Mouse (Mus musculus) gastrocnemius, postnatal 10 days (tissue): ENCODE measurements around the gene Hist1h2bn. TPM values are rescaled to one million over a fixed set of nuclear protein-coding genes. Genes with fewer than 3 reads are reported as not detected.
"Not testable (repeated sequence)": the region's sequence is repeated elsewhere in the genome, so short reads cannot be mapped to it uniquely, and the experiment has no call there.

Experiments
- DNase-seq: peaks from one replicate; pipeline ENCODE4 v3.0.0; 2021; ENCODE audit warnings: mixed read lengths
- microRNA-seq, 2 experiments: library from miRNA; unstranded; fragments of <30 nt; microRNA quantifications; one replicate each; pipeline ENCODE4 v1.2.0; 2021
- total RNA-seq, 2 experiments: library from RNA; stranded (reverse); gene quantifications; 2 replicates each; pipeline ENCODE4 v1.2.3; 2021

Gene Hist1h2bn
- total RNA-seq, 2 experiments from 2014 or later: 94.7 to 110 TPM

- no peak for DNase-seq
Measured at GRCm38 (mm10) chr13:21781639-21782038, 27.7 kb downstream of the Hist1h2bn start.

GRCm38 (mm10) chr13:21782361-21783254, 28.7 kb downstream of the Hist1h2bn start:
- not testable (repeated sequence) for DNase-seq

- DNase-seq: peak; percentile 8
Measured at GRCm38 (mm10) chr13:21783255-21783617, 29.3 kb downstream of the Hist1h2bn start, which contains the start of gene Hist1h3i. Hist1h3i (minus strand) TSS chr13:21783370.

- no peak for DNase-seq
Measured at GRCm38 (mm10) chr13:21783734-21784161, 29.8 kb downstream of the Hist1h2bn start.

- DNase-seq: no peak
Measured at GRCm38 (mm10) chr13:21784311-21784710, 30.4 kb downstream of the Hist1h2bn start.

- no peak for DNase-seq
Measured at GRCm38 (mm10) chr13:21786189-21786898, 32.4 kb downstream of the Hist1h2bn start.

- DNase-seq: peak; percentile 69
Measured at GRCm38 (mm10) chr13:21786899-21787629, 33.1 kb downstream of the Hist1h2bn start, which contains the start of the genes Hist1h2an and Hist1h2bp. Hist1h2an (minus strand) TSS chr13:21787218. Hist1h2bp (plus strand) TSS chr13:21787461.

GRCm38 (mm10) chr13:21787760-21788593, 34.1 kb downstream of the Hist1h2bn start:
- no peak for DNase-seq

- no peak for DNase-seq
Measured at GRCm38 (mm10) chr13:21789925-21790324, 36.0 kb downstream of the Hist1h2bn start.

GRCm38 (mm10) chr13:21790601-21791283, 36.8 kb downstream of the Hist1h2bn start:
- no peak for DNase-seq

GRCm38 (mm10) chr13:21795584-21795983, 41.7 kb downstream of the Hist1h2bn start:
- DNase-seq: no peak

- DNase-seq: not testable (repeated sequence)
Measured at GRCm38 (mm10) chr13:21797163-21797562, 43.2 kb downstream of the Hist1h2bn start.

- not testable (repeated sequence) for DNase-seq
Measured at GRCm38 (mm10) chr13:21803058-21803457, 49.1 kb downstream of the Hist1h2bn start.

Small RNAs within 50 kb of the gene (microRNA-seq; reads per million reads assigned to microRNA genes)
- gene Gm44346: 0 reads per million in 2 experiments
- 0 reads per million in 2 experiments for gene Gm44357
- 0 reads per million in 2 experiments for gene Gm44367
- gene Gm44454: 0 reads per million in 2 experiments

Other genes starting within 250 kb of the Hist1h2bn start
- gene Zkscan8, start 223.0 kb upstream of the Hist1h2bn start, total RNA-seq: 10 to 100 TPM in 1 of 2 experiments, 1 to 10 TPM in 1; 8.0 to 11.4 TPM
- gene Olfr1366, start 211.3 kb upstream of the Hist1h2bn start, total RNA-seq: not detected
- gene Olfr1535, start 194.2 kb upstream of the Hist1h2bn start, total RNA-seq: not detected
- gene Olfr1364, start 172.4 kb upstream of the Hist1h2bn start, total RNA-seq: not detected
- gene Olfr1362, start 140.1 kb upstream of the Hist1h2bn start, total RNA-seq: not detected
- not detected for gene Olfr11, start 111.6 kb upstream of the Hist1h2bn start, total RNA-seq
- gene Olfr1361, start 90.7 kb upstream of the Hist1h2bn start, total RNA-seq: not detected
- gene Olfr1360, start 76.7 kb upstream of the Hist1h2bn start, total RNA-seq: not detected
- not detected for gene Olfr1359, start 56.0 kb upstream of the Hist1h2bn start, total RNA-seq
- 100 to 1,000 TPM; 184 to 186 TPM for gene Hist1h2bl, start 38.0 kb upstream of the Hist1h2bn start, total RNA-seq
- gene Hist1h2ai, start 37.7 kb upstream of the Hist1h2bn start, total RNA-seq: 100 to 1,000 TPM; 125 TPM
- gene Hist1h3h, start 36.5 kb upstream of the Hist1h2bn start, total RNA-seq: 100 to 1,000 TPM; 240 to 265 TPM
- gene Hist1h2bm, start 32.1 kb upstream of the Hist1h2bn start, total RNA-seq: 10 to 100 TPM; 50.7 to 68.7 TPM
- gene Hist1h4j, start 19.1 kb upstream of the Hist1h2bn start, total RNA-seq: 10 to 100 TPM; 32.2 to 32.7 TPM
- gene Hist1h4k, start 3.6 kb upstream of the Hist1h2bn start, total RNA-seq: 100 to 1,000 TPM; 439 to 508 TPM
- 10 to 100 TPM; 71.7 to 78.9 TPM for gene Hist1h2ak, start 296 bp upstream of the Hist1h2bn start, total RNA-seq
- 100 to 1,000 TPM; 122 to 129 TPM for gene Hist1h1b, start 26.5 kb downstream of the Hist1h2bn start, total RNA-seq
- gene Hist1h3i, start 29.2 kb downstream of the Hist1h2bn start, total RNA-seq: 100 to 1,000 TPM; 199 to 235 TPM
- 10 to 100 TPM; 37.8 to 38.8 TPM for gene Hist1h2an, start 33.1 kb downstream of the Hist1h2bn start, total RNA-seq
- 10 to 100 TPM; 78.8 to 79.4 TPM for gene Hist1h2bp, start 33.3 kb downstream of the Hist1h2bn start, total RNA-seq
- gene Hist1h2bq, start 56.1 kb downstream of the Hist1h2bn start, total RNA-seq: 100 to 1,000 TPM; 140 to 150 TPM
- gene Hist1h2ao, start 56.3 kb downstream of the Hist1h2bn start, total RNA-seq: 100 to 1,000 TPM; 240 to 250 TPM
- gene Hist1h4m, start 57.6 kb downstream of the Hist1h2bn start, total RNA-seq: 100 to 1,000 TPM; 345 to 353 TPM
- gene Hist1h4n, start 78.1 kb downstream of the Hist1h2bn start, total RNA-seq: 10 to 100 TPM; 17.9 to 46.6 TPM
- 100 to 1,000 TPM in 1 of 2 experiments, 10 to 100 TPM in 1; 86.5 to 153 TPM for gene Hist1h2ap, start 79.4 kb downstream of the Hist1h2bn start, total RNA-seq
- 100 to 1,000 TPM; 139 to 146 TPM for gene Hist1h2br, start 79.6 kb downstream of the Hist1h2bn start, total RNA-seq
- 1 to 10 TPM in 1 of 2 experiments, under 1 TPM in 1; 0.73 to 1.2 TPM for gene Zfp184, start 191.0 kb downstream of the Hist1h2bn start, total RNA-seq
- not detected for gene Pom121l2, start 227.1 kb downstream of the Hist1h2bn start, total RNA-seq